Mouse (Mus musculus): Measurements from ENCODE around the gene Gm26938. TPM values are rescaled to one million over a fixed set of nuclear protein-coding genes. Genes with fewer than 3 reads are reported as not detected.

The Gm26938 gene
- polyA plus RNA-seq, 1 experiment from 2014 or later, result not detected

DNA sequence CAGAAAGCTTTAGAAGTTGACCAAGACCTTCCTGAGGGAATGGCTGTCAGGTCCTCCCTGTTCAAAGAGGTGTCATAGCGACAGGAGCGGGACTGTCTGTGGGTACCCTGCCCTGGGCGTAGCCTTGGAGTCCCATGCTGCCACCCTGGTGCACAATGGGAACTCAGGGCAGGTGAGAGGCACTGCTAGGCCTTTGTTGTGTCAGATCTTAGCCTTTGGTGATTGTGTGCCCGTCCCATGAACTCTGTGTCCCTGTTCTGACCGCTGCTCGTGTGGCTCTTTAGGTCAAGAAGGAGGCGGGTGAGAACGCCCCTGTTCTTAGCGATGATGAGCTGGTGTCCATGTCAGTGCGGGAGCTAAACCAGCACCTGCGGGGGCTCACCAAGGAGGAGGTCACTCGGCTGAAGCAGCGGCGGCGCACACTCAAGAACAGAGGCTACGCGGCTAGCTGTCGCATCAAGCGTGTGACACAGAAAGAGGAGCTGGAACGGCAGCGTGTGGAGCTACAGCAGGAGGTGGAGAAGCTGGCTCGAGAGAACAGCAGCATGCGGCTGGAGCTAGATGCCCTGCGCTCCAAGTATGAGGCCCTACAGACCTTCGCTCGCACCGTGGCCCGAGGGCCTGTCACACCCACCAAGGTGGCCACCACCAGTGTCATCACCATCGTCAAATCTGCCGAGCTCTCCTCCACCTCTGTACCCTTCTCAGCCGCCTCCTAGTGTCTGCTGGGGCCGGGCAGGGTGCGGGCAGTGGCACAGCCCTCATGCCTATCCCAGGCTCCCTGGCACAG, 26.2 kb downstream of the Gm26938 start:
- no peak for ATAC-seq (ENCODE audit: low FRiP score, low read depth)
- Histone ChIP-seq H3K4me3 (no peak overlapping the region), H3K4me1 (peaks cover 56% of the 10 kb centered on the region), H3K9ac (replicated peaks) (no peak overlapping the region), H3K9me3 (no peaks in the 10 kb centered on the region), H3K27me3 (peaks cover 25% of the 10 kb centered on the region), H3K27ac (replicated peaks) (no peak overlapping the region), H3K36me3 (peaks cover 30% of the 10 kb centered on the region), H3K4me2 (replicated peaks) (no peak overlapping the region)
- 92% methylated on average over 33 of the region's 33 CpGs for WGBS

DNA sequence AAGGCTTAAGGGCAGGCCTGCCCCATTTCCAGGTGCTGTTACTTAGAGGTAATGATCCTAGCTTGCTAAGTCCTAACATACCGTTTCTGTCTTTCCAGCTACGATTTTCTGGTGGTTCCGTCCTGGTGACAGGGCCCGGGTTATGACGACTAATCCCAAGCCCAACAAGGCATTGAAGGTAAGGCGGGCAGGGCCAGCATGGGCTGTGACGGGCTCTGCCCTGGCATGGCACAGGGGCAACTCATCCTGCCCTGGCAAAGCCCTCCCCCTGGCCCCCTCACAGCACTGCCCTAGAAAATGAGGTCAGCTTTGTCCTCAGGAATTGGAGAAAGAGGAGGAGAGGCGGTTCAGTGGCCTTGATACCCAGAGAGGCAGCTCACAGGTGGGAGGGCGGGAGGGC, 27.2 kb downstream of the Gm26938 start:
- Histone ChIP-seq H3K27ac (replicated peaks) (peak overlapping the region; percentile 32; the same call in 1 of the 2 replicates), H3K4me3 (no peak overlapping the region), H3K36me3 (peaks cover 30% of the 10 kb centered on the region), H3K27me3 (peaks cover 32% of the 10 kb centered on the region), H3K9me3 (no peaks in the 10 kb centered on the region), H3K4me1 (peaks cover 53% of the 10 kb centered on the region), H3K9ac (replicated peaks) (no peak overlapping the region), H3K4me2 (replicated peaks) (peak overlapping the region; percentile 56)
- no peak for ATAC-seq (ENCODE audit: low FRiP score, low read depth)
- WGBS, result 93% methylated on average over 9 of the region's 9 CpGs

DNA sequence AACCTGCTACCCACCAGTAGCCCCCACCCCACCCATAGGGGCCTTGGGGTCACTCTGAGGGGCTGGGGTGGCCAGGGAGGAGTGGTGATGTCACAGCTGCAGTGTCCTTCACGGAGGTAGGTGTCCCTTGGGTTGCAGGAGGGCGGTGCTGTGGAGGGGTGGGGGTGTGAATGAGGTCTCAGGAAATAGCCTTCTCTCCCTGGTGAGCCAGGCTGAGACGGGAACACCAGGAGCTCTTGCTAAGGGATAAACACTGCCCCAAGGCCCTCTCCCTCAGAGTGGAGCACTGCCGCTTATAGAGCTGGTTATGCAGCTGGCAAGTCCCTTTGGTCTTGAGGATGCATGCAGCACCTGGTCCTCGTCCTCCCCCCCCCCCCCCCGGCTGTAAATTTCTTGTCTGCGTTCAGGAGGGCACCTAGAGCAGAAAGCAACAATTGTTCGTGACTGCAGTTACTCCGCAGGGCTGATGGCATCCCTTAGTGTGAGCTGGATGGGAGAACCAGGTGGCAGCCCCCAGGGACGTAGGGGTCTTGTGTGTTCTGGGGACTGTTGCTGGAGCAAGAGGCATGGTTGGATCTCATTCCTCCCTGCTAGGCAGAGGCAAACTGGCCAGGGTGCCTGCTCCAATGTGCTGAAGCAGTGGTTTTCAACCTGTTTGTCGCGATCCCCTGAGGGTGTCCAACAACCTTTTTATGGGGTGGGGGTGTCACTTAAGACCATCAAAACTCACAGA, 27.9 kb downstream of the Gm26938 start:
- H3K9me3 ChIP-seq, result no peaks in the 10 kb centered on the region
- peak overlapping the region; percentile 45 for H3K9ac ChIP-seq (replicated peaks)
- H3K27ac ChIP-seq (replicated peaks), result peak overlapping the region; percentile 92
- H3K27me3 ChIP-seq, result peaks cover 39% of the 10 kb centered on the region
- H3K4me2 ChIP-seq (replicated peaks), result peak overlapping the region; percentile 56
- H3K36me3 ChIP-seq, result peaks cover 30% of the 10 kb centered on the region
- no peak for ATAC-seq (ENCODE audit: low FRiP score, low read depth)
- H3K4me1 ChIP-seq, result peaks cover 49% of the 10 kb centered on the region
- peak overlapping the region; percentile 33 for H3K4me3 ChIP-seq
- 37% methylated on average over 12 of the region's 12 CpGs for WGBS

DNA sequence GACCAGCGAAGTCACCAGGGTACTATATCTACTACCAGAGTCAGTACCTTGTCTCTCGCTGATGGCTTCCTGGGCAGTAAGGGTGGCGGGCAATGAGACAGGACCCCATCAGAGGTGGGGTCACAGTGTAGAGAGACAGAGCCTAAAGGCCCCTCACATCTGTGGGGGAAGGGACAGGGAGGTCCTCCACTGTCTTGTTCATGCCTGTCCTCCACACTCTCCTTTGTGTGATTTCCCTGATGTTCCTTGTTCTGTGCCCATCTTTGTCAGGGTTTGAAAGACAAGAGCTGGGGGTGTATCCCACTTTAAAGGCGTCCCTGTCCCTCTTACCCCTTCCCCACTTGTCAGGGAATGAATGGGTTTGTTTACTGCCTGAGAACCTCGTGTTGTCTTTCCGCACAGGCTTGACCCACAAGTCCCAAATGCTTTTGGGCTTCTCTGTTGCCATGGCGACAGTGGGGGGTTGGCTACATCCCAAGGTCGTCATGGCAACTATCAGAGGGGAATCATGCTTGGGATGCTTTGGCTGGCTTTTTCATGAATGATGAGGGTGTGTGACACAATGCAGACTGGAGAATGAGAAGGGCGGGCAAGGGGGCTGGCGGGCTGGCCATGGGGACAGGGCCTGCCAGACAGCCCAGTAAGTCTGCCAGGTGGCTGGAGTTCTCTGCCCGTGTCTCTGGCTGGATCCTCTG, 28.6 kb downstream of the Gm26938 start:
- peak; percentile 92 for ATAC-seq (ENCODE audit: low FRiP score, low read depth)
- no peaks in the 10 kb centered on the region for H3K9me3 ChIP-seq
- H3K27ac ChIP-seq (replicated peaks), result peak overlapping the region; percentile 92
- peak overlapping the region; percentile 56 for H3K4me2 ChIP-seq (replicated peaks)
- H3K9ac ChIP-seq (replicated peaks), result peak overlapping the region; percentile 45
- H3K4me1 ChIP-seq, result peaks cover 52% of the 10 kb centered on the region
- WGBS, result 16% methylated on average over 11 of the region's 11 CpGs
- H3K36me3 ChIP-seq, result peaks cover 30% of the 10 kb centered on the region
- peaks cover 43% of the 10 kb centered on the region for H3K27me3 ChIP-seq
- H3K4me3 ChIP-seq, result peak overlapping the region; percentile 33

DNA sequence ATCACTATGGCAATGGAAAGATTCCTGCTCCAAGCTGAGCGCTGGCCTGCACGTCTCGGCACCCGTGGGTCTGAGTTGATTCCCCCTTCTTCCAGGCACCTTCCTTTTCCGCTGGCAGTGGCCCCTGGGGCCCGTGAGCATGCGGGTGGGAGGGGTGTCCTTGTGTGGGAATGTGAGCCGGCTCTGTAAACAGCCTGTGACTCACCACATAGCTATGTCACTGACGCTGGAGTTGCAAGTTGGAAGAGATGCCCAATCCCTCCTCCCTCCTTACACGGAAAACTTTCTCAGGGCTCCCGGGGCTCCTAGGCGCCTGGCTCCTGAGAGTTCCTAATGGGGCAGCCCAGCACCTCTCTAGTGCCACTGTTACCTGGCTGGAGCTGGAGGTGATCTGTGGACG, 29.3 kb downstream of the Gm26938 start:
- peaks cover 49% of the 10 kb centered on the region for H3K27me3 ChIP-seq
- no peak overlapping the region for H3K4me3 ChIP-seq
- H3K4me1 ChIP-seq, result peaks cover 59% of the 10 kb centered on the region
- peak overlapping the region; percentile 56 for H3K4me2 ChIP-seq (replicated peaks)
- no peaks in the 10 kb centered on the region for H3K9me3 ChIP-seq
- 0 out of 2 replicates have a peak, but pooled peaks have one; percentile 3 for ATAC-seq (ENCODE audit: low FRiP score, low read depth)
- peaks cover 28% of the 10 kb centered on the region for H3K36me3 ChIP-seq
- peak overlapping the region; percentile 92 for H3K27ac ChIP-seq (replicated peaks)
- 29% methylated on average over 13 of the region's 13 CpGs for WGBS
- H3K9ac ChIP-seq (replicated peaks), result no peak overlapping the region; the same call in 1 of the 2 replicates

DNA sequence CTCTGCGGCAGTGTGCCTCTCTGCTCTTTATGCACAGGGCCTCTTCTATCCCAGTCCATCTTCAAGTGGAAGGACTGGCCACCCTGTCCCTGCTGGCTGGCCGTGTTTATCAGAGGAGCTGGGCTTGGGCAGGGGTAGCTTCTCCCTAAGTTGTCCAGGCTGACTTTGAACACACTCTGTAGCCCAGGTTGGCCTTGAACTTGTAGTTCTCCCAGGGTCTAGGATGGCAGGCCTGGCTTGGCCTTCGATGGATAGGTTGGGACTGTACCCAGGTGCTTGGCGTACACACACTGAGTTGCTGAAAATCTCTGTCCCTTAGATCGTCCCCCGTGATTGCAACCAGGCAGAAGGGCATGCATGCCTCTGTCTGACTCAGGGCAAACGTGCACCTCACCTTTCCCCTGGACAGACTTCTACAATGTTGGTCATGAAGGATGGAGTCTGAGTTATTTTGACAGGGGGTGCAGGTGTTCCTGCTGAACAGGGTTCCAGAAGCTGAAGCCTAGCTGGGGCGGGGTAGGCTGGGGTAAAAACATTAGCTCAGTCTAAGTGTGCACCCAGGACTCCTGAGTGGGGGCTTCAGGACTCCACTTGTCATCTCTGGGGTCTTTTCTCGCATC, 30.1 kb downstream of the Gm26938 start:
- Histone ChIP-seq H3K36me3 (peaks cover 21% of the 10 kb centered on the region), H3K4me2 (replicated peaks) (no peak overlapping the region), H3K4me1 (peaks cover 64% of the 10 kb centered on the region), H3K4me3 (no peak overlapping the region), H3K9ac (replicated peaks) (no peak overlapping the region), H3K27ac (replicated peaks) (peak overlapping the region; percentile 92; the same call in 1 of the 2 replicates), H3K27me3 (peaks cover 49% of the 10 kb centered on the region), H3K9me3 (no peaks in the 10 kb centered on the region)
- ATAC-seq (ENCODE audit: low FRiP score, low read depth), result no peak
- 82% methylated on average over 9 of the region's 9 CpGs for WGBS

DNA sequence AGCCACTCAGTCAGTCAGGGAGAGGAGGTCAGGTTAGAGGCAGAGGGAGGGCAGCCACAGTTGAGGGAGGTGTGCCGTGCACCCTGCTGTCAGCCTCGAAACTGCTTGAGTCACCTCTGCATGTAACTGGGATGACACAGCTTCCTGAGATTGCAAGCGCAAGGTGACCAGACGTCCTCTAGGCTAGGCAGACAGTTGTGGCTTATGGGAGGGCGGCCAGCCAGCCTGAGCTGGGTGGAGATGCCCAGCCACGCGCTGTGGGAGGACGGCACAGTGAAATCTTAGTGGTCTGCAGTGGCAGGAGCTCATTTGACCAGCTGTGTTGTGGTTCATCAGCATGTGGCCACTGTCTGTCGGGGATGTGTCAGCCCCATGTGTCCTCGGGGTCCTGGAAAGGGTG, 31.3 kb downstream of the Gm26938 start:
- no peak overlapping the region for H3K4me2 ChIP-seq (replicated peaks)
- H3K4me3 ChIP-seq, result no peak overlapping the region
- H3K9me3 ChIP-seq, result no peaks in the 10 kb centered on the region
- no peak overlapping the region for H3K9ac ChIP-seq (replicated peaks)
- WGBS, result 64% methylated on average over 10 of the region's 10 CpGs
- peaks cover 42% of the 10 kb centered on the region for H3K27me3 ChIP-seq
- ATAC-seq (ENCODE audit: low FRiP score, low read depth), result no peak
- peaks cover 9% of the 10 kb centered on the region for H3K36me3 ChIP-seq
- H3K4me1 ChIP-seq, result peaks cover 68% of the 10 kb centered on the region
- H3K27ac ChIP-seq (replicated peaks), result no peak overlapping the region

DNA sequence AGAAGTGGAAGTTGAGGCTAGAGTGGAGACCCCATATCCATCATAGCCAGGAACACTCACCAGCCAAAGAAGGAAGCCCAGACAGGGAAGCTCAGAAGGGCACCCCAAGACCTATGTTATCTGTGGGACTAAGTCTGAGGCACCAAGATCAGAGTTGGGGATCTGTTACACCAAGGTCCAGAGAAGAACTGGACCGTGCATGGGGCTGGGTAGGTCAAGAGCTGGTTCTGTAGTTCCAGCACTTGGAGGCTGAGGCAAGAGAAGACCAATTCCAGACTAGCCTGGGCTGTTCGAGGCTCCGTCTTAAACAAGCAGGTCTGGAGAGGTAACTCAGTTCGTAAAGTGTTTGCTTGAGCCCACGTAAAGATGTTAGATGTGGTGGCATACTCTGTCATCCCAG, 32.1 kb downstream of the Gm26938 start:
- no peak overlapping the region for H3K9ac ChIP-seq (replicated peaks)
- ATAC-seq (ENCODE audit: low FRiP score, low read depth), result no peak
- H3K4me1 ChIP-seq, result peaks cover 61% of the 10 kb centered on the region
- no peak overlapping the region for H3K4me2 ChIP-seq (replicated peaks)
- WGBS, result 87% methylated on average over 5 of the region's 5 CpGs
- H3K36me3 ChIP-seq, result peaks cover 1% of the 10 kb centered on the region; the same call in 1 of the 2 replicates
- H3K9me3 ChIP-seq, result no peaks in the 10 kb centered on the region
- peaks cover 42% of the 10 kb centered on the region for H3K27me3 ChIP-seq
- H3K4me3 ChIP-seq, result no peak overlapping the region
- no peak overlapping the region for H3K27ac ChIP-seq (replicated peaks)

DNA sequence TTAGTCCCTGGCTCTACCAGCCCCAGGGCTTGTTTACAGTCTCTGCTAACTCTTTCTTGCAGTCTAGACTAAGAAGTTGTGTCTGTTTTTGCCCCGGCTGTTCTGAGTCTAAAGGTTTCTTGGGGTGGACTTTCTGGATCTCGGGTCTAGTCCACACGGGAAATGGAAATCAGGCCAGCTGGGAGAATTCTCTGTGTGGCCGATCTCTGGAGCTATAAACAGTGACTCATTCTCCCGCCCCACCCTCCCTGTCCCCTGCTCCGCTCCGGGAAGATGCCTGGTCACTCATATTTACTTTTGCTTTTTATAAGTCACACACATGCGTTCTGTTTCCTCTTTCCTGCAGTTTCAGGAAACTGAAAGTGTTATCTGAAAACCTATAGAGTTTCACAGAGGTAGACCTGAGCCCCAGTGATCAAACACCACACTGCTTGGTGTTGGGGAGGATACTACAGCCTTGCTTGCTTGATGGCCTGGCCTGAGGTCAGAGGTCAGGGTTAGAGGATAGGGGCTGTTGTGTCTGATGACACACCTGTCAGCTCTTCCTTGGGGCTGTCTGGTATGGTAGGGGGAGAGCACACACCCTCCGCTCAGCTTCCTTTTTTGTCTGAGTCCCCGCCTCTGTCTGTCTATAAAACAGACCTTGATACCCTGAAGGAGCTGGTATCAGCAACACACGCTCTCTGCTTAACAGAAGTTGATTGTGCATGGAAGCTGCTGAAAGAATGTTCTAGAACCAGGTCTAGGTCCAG, 32.7 kb downstream of the Gm26938 start:
- H3K9me3 ChIP-seq, result no peaks in the 10 kb centered on the region
- H3K4me3 ChIP-seq, result no peak overlapping the region
- peaks cover 42% of the 10 kb centered on the region for H3K27me3 ChIP-seq
- peaks cover 54% of the 10 kb centered on the region for H3K4me1 ChIP-seq
- H3K4me2 ChIP-seq (replicated peaks), result no peak overlapping the region
- no peaks in the 10 kb centered on the region for H3K36me3 ChIP-seq
- H3K27ac ChIP-seq (replicated peaks), result no peak overlapping the region
- H3K9ac ChIP-seq (replicated peaks), result 0 out of 2 replicates have a peak overlapping the region, but pooled peaks have one; percentile 11
- 80% methylated on average over 11 of the region's 11 CpGs for WGBS
- ATAC-seq (ENCODE audit: low FRiP score, low read depth), result no peak

DNA sequence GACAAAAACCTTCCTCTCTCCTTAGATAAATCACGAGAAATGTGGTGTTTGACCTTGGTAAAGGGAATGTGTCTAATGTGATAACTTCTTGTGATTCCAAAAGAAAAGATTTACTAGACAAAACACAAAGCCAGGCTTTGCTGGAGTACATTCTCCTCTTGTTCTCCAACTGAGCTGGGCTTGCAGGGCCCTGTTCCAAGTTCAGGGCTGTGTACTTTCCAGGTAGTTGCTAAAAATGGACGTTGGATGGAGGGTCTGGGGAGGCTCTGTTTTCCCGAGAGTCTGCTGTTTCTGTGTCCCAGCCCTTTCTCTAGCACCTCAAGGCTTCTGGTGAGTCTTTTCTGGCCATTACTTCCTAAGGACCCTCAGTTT, 33.3 kb downstream of the Gm26938 start:
- Histone ChIP-seq H3K27me3 (peaks cover 42% of the 10 kb centered on the region), H3K9me3 (no peaks in the 10 kb centered on the region), H3K27ac (replicated peaks) (no peak overlapping the region), H3K36me3 (no peaks in the 10 kb centered on the region), H3K9ac (replicated peaks) (no peak overlapping the region), H3K4me3 (no peak overlapping the region), H3K4me2 (replicated peaks) (no peak overlapping the region), H3K4me1 (peaks cover 49% of the 10 kb centered on the region)
- ATAC-seq (ENCODE audit: low FRiP score, low read depth), result no peak
- WGBS, result 67% methylated on average over 3 of the region's 3 CpGs

DNA sequence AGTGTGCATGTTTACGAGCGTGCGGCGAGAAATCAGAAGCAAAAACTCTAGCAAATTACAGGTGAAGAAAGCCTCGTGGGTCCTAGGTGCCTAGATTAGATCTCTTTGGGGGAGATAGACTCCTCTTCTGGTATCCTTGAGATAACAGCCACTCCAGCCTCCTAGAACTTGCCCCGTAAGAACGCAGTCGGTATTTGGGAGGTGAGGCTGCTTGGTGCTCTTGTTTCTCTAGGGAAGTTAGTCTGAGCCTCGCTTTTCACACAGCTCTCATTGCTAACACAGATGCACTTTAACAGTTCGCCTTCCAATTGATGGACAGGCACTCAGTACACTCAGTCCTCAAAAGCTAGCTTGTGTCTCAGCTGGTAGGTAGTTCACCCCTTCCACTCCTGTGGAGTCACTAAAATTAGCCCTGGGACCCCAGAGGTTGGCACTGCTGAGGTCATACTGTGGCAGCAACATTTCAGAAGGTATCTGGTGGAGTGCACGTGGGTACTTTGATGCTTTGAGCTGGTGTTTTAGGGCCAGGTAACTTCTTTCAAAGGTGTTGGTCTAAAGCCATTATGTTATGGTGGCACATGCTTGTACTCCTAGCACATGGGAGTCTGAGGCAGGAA, 33.9 kb downstream of the Gm26938 start:
- ATAC-seq (ENCODE audit: low FRiP score, low read depth), result no peak
- H3K36me3 ChIP-seq, result no peaks in the 10 kb centered on the region
- 22% methylated on average over 11 of the region's 11 CpGs for WGBS

More for the DNA sequence above, 33.9 kb downstream of the Gm26938 start:
- no peak overlapping the region for H3K27ac ChIP-seq (replicated peaks)
- peaks cover 42% of the 10 kb centered on the region for H3K27me3 ChIP-seq
- H3K4me2 ChIP-seq (replicated peaks), result peak overlapping the region; percentile 92
- peak overlapping the region; percentile 68 for H3K9ac ChIP-seq (replicated peaks)
- peaks cover 42% of the 10 kb centered on the region for H3K4me1 ChIP-seq
- no peaks in the 10 kb centered on the region for H3K9me3 ChIP-seq
- peak overlapping the region; percentile 79 for H3K4me3 ChIP-seq
